Comparison of ENCODE assay signal across 14 mouse cellular contexts in the genomic region with DNA sequence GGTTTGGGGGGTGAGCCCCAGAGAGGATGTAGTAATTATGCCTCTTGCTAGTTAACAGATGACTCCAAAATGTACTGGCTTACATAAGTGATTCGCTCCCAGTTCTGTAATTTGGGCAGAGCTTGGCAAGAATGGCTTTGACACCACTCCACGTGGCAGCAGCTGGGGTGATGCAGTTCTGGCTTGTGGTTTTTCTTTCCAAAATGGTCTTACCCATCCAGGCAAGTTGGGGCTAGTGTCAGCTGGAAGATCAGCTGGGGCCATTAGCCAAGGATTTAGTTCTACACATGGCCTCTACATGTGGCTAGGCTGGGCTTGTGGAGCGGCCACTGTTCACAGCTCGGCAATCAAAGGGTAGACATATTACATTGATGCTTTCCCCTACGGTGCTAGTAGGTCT. TPM values are rescaled to one million over a fixed set of nuclear protein-coding genes. Genes with fewer than 3 reads are reported as not detected.
DNase-seq lines count a peak whose midpoint lies in the region.
"Had no signal": no experiment of that assay in that cellular context is flagged by ENCODE, and none has a peak within 500 bp of the region (broad histone marks: within the 10 kb centered on the region; RNA-seq: fewer than 3 reads in every experiment).

No protein-coding gene starts in this region.

- peak; percentile 55 to 56 for DNase-seq in heart, adult 9 months (ENCODE audit: low spot score in 2 of 2)
- DNase-seq in heart, adult 8-10 months (ENCODE audit: low spot score): no peak
- peak; percentile 0 for DNase-seq in A20 (ENCODE audit: low read depth, low spot score)
- peak; percentile 52 for DNase-seq in Muller cell, postnatal 12 days (ENCODE audit: inconsistent ontology term)
- peak; percentile 72 for DNase-seq in gastrocnemius, postnatal 25 days
- DNase-seq in kidney, postnatal 25 days: no peak
- DNase-seq in neural tube, embryonic 10.5 days (ENCODE audit: extremely low spot score, low spot score): no peak
- DNase-seq: adrenal gland, postnatal 14 days; cerebellum, adult 9-10 months; liver, postnatal 0 days; lung, postnatal 14 days; right cerebral cortex, postnatal 4 days; thymus, postnatal 4 days had no signal

RNA-seq across cellular contexts. Expression of a gene that starts 30.5 kb away (rescaled TPM):
- total RNA-seq in heart, adult 8-10 months (2022): not detected
- total RNA-seq in gastrocnemius, postnatal 25 days (2021): under 1 TPM; 0.46 to 0.49 TPM
- total RNA-seq: adrenal gland, postnatal 14 days; left cerebral cortex, adult 8-10 months had no signal

Comparison
In these comparisons a context has a peak if more than half of its experiments do, and no peak if none do; other contexts are left out.
1. DNase-seq: peak in heart, adult 9 months (2 of 2), A20 (single experiment), Muller cell, postnatal 12 days (single experiment) and gastrocnemius, postnatal 25 days (single experiment); none in heart, adult 8-10 months (single experiment), kidney, postnatal 25 days (0 of 2) and neural tube, embryonic 10.5 days (single experiment).